Mouse (Mus musculus) myocyte (in vitro differentiated cells): Measurements from ENCODE around the gene Mat2b.

Source experiments
- CEBPB ChIP-seq: IDR thresholded peaks from 2 replicates; pipeline ENCODE4 v1.6.1; 2011; ENCODE audit warnings: mild to moderate bottlenecking, moderate library complexity; ENCODE audit not compliant: poor library complexity, insufficient read depth, severe bottlenecking
- E2F4 ChIP-seq: IDR thresholded peaks from one replicate; pipeline ENCODE4 v1.6.1; 2011; ENCODE audit warnings: mild to moderate bottlenecking, control low read depth, moderate library complexity; ENCODE audit not compliant: insufficient read depth
- MAX ChIP-seq: IDR thresholded peaks from one replicate; pipeline ENCODE4 v1.6.1; 2011; ENCODE audit warnings: low read depth, mild to moderate bottlenecking, control low read depth
- MYOD1 ChIP-seq, 3 experiments: IDR thresholded peaks; one replicate each; pipeline ENCODE4 v1.6.1; 2011; ENCODE audit warnings: control low read depth in 2 of 3, low read depth in 2 of 3, mild to moderate bottlenecking in 2 of 3, moderate library complexity in 1 of 3; ENCODE audit not compliant: insufficient read length in 2 of 3, control insufficient read depth in 1 of 3
- MYOG ChIP-seq, 3 experiments: IDR thresholded peaks; one replicate each; pipeline ENCODE4 v1.6.1; 2011; ENCODE audit warnings: control low read depth in 2 of 3, low read depth in 2 of 3, mild to moderate bottlenecking in 2 of 3; ENCODE audit not compliant: insufficient read length in 2 of 3, control insufficient read depth in 1 of 3, insufficient read depth in 1 of 3
- POLR2A ChIP-seq: IDR thresholded peaks from one replicate; pipeline ENCODE4 v1.6.1; 2011; ENCODE audit warnings: low read depth, mild to moderate bottlenecking, control low read depth, moderate library complexity; ENCODE audit not compliant: insufficient read length
- POLR2AphosphoS2 ChIP-seq: IDR thresholded peaks from one replicate; pipeline ENCODE4 v1.6.1; 2011; ENCODE audit warnings: low read depth, control low read depth; ENCODE audit not compliant: insufficient read length
- REST ChIP-seq: IDR thresholded peaks from one replicate; pipeline ENCODE4 v1.6.1; 2011; ENCODE audit warnings: mild to moderate bottlenecking, control low read depth, moderate library complexity; ENCODE audit not compliant: insufficient read depth, insufficient read length

DNA sequence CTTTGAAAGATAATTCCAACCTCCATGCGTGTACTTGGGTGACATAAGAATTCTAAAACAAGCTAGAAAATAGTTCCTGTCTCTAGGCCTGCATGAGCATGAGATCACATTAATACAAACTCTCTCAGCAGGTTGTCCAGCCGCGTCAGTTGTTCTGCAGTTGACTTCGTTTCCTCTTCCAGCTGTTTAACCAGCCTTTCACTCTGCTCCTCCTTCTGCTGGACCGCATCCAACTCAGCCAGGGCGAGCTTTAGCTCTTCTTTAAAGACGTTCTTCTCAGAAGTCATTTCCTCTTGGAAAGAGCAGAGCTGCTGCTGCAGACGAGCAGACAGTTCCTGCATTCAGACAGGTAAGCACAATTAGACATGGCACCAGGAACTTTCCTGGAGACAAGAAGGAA is 18.9 kb upstream of the Mat2b start:
- TF ChIP-seq POLR2A (no peak), REST (no peak), MAX (no peak), MYOD1 (IDR thresholded peaks at IDR 0.05; ENCODE audit: control insufficient read depth in 1 of 3, insufficient read length in 2 of 3, low read depth in 2 of 3) (no peak), POLR2AphosphoS2 (no peak), MYOG (IDR thresholded peaks at IDR 0.05; ENCODE audit: control insufficient read depth in 1 of 3, insufficient read depth in 1 of 3, insufficient read length in 2 of 3, low read depth in 2 of 3) (no peak), E2F4 (no peak), CEBPB (no peak)
